Mouse (Mus musculus) urinary bladder, adult 18-20 months (tissue): ENCODE results near the gene Trhde.
A peak's percentile ranks its signal among the peaks of the same experiment; 100 is the strongest.

Experiments used
- DNase-seq, 2 experiments: peaks; one replicate each; pipeline ENCODE4 v3.0.0; 2022; ENCODE audit warnings: low spot score in 2 of 2, mixed read lengths in 2 of 2

Gene Trhde

GRCm38 (mm10) chr10:114802161-114802651 lies at the start of gene Trhde:
Gene Trhde, minus strand, starts transcription at chr10:114802307.
- DNase-seq = peak in 1 of 2 experiments; percentile 4

GRCm38 (mm10) chr10:114841966-114842365 lies 39.9 kb upstream of the Trhde start:
- DNase-seq = no peak

- DNase-seq = no peak
Measured at GRCm38 (mm10) chr10:114841440-114841839, 39.3 kb upstream of the Trhde start.

GRCm38 (mm10) chr10:114831313-114831712 lies 29.2 kb upstream of the Trhde start:
- DNase-seq = no peak

- DNase-seq = no peak
Measured at GRCm38 (mm10) chr10:114808799-114809198, 6.7 kb upstream of the Trhde start.

GRCm38 (mm10) chr10:114805884-114806283 lies 3.8 kb upstream of the Trhde start:
- no peak for DNase-seq

- DNase-seq = peak in 1 of 2 experiments; percentile 5
Measured at GRCm38 (mm10) chr10:114801457-114802160, 498 bp downstream of the Trhde start.

GRCm38 (mm10) chr10:114800331-114801304 lies 1.5 kb downstream of the Trhde start:
- peak in 1 of 2 experiments; percentile 6 for DNase-seq

- no peak for DNase-seq
Measured at GRCm38 (mm10) chr10:114799481-114799880, 2.6 kb downstream of the Trhde start.

DNA sequence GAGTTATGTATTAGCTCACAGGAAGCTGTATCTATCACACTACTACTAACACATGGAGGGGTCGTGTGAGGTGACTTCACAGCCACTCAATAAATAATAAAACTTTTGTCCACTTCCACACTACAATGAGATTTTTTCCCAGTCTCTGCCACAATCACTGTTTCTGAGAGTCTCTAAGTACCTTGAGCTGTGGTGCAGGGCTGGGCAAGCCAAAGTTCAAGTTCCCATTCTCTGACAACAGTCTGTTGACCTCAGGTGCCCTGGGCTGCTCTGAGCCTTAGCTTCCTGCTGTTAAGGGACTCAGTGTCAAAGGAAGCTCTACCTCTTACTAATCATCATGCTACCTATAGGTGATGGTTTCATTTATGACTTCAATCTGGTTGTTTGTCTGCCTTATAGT lies 3.3 kb downstream of the Trhde start:
- no peak for DNase-seq

- DNase-seq = no peak
Measured at GRCm38 (mm10) chr10:114798218-114798617, 3.9 kb downstream of the Trhde start.

GRCm38 (mm10) chr10:114797664-114798063 lies 4.4 kb downstream of the Trhde start:
- DNase-seq = no peak

DNA sequence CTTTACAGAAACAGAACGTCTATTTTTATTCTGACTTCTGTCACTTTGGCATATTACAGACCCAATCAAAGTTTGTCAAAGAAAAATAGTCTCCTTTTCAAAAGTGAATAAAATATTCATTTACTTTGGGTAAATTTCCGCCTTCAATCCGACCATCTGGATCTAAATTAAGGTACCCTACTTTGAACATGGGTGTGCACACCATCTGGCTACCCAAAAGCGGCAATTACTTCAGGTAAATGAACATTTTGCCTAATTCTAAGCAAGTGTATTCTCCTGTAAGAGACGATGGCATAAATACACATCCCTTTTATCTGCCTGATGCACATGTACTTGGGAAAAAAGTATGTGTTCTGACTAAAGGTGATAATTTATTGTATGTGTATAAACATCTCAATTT lies 5.2 kb downstream of the Trhde start:
- no peak for DNase-seq

DNA sequence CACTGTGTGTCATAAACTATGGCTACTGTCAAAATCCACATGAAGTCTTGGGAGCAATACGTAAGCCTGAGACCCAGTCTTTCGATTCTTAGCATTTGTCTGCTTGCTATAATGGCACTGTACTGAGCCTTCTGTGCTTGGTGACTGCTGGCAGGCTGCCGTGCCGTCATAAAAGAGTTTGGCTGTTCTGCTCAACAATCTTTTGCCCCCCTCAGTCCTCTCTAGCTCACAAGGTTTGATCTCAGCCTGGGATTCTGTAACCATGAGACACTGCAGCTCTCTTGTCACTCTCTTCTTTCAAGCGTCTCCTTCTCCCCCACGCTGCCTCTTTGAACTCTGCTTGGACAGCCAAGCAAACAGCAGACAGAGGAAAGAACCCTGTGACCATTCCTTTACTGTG lies 7.9 kb downstream of the Trhde start:
- no peak for DNase-seq

DNA sequence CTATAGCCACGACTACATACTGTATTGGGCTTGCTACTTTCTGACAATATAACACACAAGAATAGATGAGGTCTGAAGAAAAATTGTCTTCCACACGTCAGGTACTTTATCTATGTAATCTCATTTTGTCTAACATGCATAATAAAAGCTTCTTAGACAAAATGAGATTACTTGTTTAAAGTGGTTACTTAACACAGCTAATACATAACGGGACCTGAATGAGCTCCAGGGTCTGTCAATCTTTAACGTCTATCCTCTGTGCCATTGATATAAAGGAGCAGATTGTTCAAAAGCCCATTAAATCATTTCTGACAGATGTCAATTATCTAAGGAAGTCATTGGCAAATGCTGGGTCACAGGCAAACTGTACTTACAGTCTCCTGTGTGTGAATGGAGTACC lies 36.2 kb downstream of the Trhde start:
- DNase-seq = no peak

- no peak for DNase-seq
Measured at GRCm38 (mm10) chr10:114762125-114762524, 40.0 kb downstream of the Trhde start.

GRCm38 (mm10) chr10:114759240-114759639 lies 42.9 kb downstream of the Trhde start:
- DNase-seq = no peak

GRCm38 (mm10) chr10:114758614-114759013 lies 43.5 kb downstream of the Trhde start:
- DNase-seq = no peak

- no peak for DNase-seq
Measured at GRCm38 (mm10) chr10:114742755-114743705, 59.1 kb downstream of the Trhde start.

- DNase-seq = no peak
Measured at GRCm38 (mm10) chr10:114739916-114740315, 62.2 kb downstream of the Trhde start.

DNA sequence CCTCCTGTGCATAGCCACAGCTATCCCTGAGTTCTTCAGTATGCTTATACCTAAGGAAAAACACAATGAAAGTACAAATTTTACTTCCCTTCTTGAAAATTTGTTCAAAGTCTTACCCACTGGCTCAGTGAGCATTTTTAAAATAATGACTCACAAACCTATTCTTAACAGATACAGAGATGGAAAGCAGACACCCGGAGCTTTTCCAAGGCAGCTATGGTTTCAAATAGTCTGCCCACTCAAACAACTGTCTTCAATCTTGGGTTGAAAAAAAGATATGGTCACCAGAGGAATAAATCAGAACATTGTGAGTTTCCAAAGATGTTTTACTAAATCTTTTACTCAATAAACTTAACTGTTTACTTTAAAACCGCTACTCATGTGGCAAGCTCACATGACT lies 64.5 kb downstream of the Trhde start:
- DNase-seq = no peak
